Mouse (Mus musculus) lung, embryonic 14.5 days (tissue): Measurements from ENCODE around the gene Szt2. TPM values are rescaled to one million over a fixed set of nuclear protein-coding genes. Genes with fewer than 3 reads are reported as not detected.

Experiments
- ATAC-seq: fragments of 200-750 bp; cut with Nextera tagmentation; 2 replicates; pipeline ENCODE4 v1.8.0; 2017; ENCODE audit warnings: mild to moderate bottlenecking, moderate TSS enrichment, moderate library complexity; ENCODE audit not compliant: insufficient read depth
- DNase-seq: peaks from one replicate; pipeline ENCODE4 v3.0.0-alpha.2; 2015
- H3K27ac ChIP-seq: fragments of 300-500 bp; sonication (generic); 2 replicates; pipeline ENCODE4 v1.5.1; 2014; ENCODE audit warnings: low read depth, mild to moderate bottlenecking, moderate library complexity
- H3K27me3 ChIP-seq: fragments of 300-500 bp; sonication (generic); 2 replicates; pipeline ENCODE4 v1.6.1; 2014; ENCODE audit warnings: low read length, control low read depth; ENCODE audit not compliant: insufficient read depth
- H3K36me3 ChIP-seq: fragments of 300-500 bp; sonication (generic); 2 replicates; pipeline ENCODE4 v1.6.1; 2014; ENCODE audit warnings: control low read depth; ENCODE audit not compliant: insufficient read depth
- H3K4me1 ChIP-seq: fragments of 300-500 bp; sonication (generic); 2 replicates; pipeline ENCODE4 v1.6.1; 2014; ENCODE audit warnings: antibody characterized with exemption, control low read depth; ENCODE audit not compliant: insufficient read depth
- H3K4me2 ChIP-seq: fragments of 300-500 bp; sonication (generic); 2 replicates; pipeline ENCODE4 v1.6.1; 2014; ENCODE audit warnings: mild to moderate bottlenecking
- H3K4me3 ChIP-seq: fragments of 300-500 bp; sonication (generic); 2 replicates; pipeline ENCODE4 v1.5.1; 2014; ENCODE audit warnings: low read depth, low read length
- H3K9ac ChIP-seq: fragments of 300-500 bp; sonication (generic); 2 replicates; pipeline ENCODE4 v1.6.1; 2014
- H3K9me3 ChIP-seq: fragments of 300-500 bp; sonication (generic); 2 replicates; pipeline ENCODE4 v1.6.1; 2016; ENCODE audit warnings: low read depth, low read length, control low read depth
- CTCF ChIP-seq: IDR thresholded peaks from 2 replicates; pipeline ENCODE4 v1.5.1; 2016; ENCODE audit warnings: antibody characterized with exemption, low read depth
- WGBS: fragments of 180-500 bp; shearing (Covaris S2); extraction: QIAGEN DNeasy Blood & Tissue Kit; methylation state at CpG from one replicate; pipeline ENCODE4 v1.1.7; 2014; 5-methylcytosine and 5-hydroxymethylcytosine counted together
- polyA plus RNA-seq: library from polyadenylated mRNA; unstranded; fragments of >200 nt; fragmentation: Nextera tagmentation; extraction: Ambion mirVana; gene quantifications from 2 replicates; pipeline ENCODE4 v1.2.1, GENCODE M21; 2014

Gene Szt2
- polyA plus RNA-seq, 1 experiment from 2014 or later = 11.7 TPM

DNA sequence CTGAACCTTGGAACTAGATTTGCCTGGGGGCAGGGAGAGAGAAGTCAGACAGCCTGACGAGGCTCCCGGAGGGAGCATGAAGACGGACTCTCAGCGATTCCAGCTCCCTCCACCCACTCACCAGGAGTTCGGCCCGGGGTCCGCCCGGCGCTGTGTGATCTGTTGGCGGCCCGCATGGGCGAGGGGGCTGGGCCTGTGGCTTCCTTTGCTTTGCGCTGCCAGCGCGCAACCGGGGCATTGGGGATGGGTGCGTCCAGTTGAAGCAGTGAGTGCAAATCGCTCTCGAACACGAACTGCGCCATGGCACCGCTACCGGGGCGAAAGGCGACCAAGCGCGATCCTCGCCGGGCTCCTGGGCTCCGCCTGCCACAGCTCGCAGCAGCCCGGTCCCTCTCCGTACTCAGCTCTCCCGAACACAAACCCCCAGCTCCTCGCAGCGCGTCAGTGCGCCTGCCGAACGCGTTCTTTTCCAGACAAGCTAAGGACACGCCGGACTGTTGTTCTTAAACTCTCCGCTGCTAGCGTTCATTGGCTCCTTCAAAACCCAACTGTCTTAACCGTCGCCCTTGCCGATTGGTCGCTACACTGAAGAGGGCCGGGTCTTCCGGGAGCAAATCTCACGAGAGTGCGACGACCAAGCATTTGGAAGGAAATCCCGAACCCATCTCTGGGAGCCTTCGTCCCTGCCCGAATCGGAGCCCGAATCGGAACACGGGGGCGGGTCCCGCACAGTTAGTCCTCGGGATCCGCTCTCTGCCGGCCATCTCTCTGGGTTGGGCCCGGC is 27.9 kb upstream of the Szt2 start, which contains the start of gene Cdc20:
Gene Cdc20 (minus strand): TSS at position 533 of the 784 bp plus-strand sequence.
- peak within 1 kb of the TSS; percentile 88 for H3K4me2 ChIP-seq
- peaks cover 38% of the 10 kb centered on the region for H3K36me3 ChIP-seq
- no peaks in the 10 kb centered on the region for H3K27me3 ChIP-seq
- peak within 1 kb of the TSS; percentile 84 for H3K27ac ChIP-seq
- peak within 1 kb of the TSS; percentile 90 for H3K9ac ChIP-seq
- H3K4me1 ChIP-seq = peaks cover 16% of the 10 kb centered on the region
- no peaks in the 10 kb centered on the region for H3K9me3 ChIP-seq
- under 1% methylated on average over 67 of the region's 67 CpGs for WGBS
- peak; percentile 98 for DNase-seq
- ATAC-seq = peak; percentile 96
- no peak for TF ChIP-seq CTCF
- H3K4me3 ChIP-seq = peak within 1 kb of the TSS; percentile 85

DNA sequence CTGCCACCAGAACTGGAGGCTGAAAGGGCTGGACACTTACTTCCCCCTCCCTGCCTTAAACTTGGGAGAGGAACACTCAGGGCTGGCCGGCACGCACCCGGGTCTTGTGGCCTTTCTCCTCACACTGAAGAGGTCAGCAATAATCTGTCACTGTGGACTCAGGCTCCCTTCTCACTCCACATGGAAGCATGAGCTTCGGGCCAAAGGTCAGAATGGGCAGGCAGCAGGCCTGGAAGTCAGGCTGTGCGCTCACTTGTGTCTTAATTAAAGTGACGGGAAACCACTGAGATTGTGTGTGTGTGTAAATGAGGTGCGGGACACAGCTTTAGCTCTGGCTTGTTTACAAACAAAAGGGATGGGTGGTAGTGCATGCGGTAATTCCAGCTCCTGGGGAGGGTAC is 23.3 kb upstream of the Szt2 start:
- Histone ChIP-seq H3K36me3 (peaks cover 56% of the 10 kb centered on the region), H3K9me3 (no peaks in the 10 kb centered on the region), H3K4me1 (peaks cover 22% of the 10 kb centered on the region), H3K27ac (no peak overlapping the region), H3K4me3 (no peak overlapping the region), H3K4me2 (no peak overlapping the region), H3K9ac (no peak overlapping the region), H3K27me3 (no peaks in the 10 kb centered on the region)
- 56% methylated on average over 8 of the region's 8 CpGs for WGBS
- no peak for TF ChIP-seq CTCF
- DNase-seq = no peak
- ATAC-seq = no peak

DNA sequence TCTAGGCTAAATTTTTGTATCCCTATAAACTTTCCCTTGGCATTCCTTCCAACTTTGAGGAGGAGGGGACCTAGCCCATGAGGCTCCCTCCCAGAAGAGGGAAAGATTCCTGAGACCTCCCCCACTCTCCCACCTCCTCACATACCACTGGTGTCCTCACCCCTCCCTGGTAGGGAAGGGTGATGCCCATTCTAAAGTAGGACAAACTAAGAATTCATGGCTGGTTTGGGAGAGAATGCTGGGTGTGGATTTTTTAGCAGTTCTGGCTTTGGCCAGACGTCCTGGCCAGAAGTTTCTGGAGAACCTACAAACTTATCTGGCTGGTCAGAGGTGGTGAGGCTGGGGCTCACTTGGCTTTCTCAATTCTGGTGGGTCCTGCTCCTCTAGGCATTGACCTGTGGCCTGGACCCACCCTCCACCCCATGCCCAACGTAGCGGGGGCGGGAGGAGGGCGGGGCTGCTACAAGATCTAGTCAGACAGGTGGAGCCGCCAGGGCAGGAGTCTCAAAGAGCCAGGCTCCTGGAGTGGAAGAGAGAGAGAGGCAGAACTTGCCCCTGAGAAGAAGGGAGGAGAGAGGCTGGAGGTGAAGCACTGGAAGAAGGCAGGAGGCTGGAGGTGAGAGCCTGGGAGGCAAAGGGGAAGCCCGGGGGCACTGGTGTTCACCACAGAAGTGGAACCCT is 20.3 kb upstream of the Szt2 start:
- peak overlapping the region; percentile 75 for H3K9ac ChIP-seq
- peaks cover 14% of the 10 kb centered on the region for H3K4me1 ChIP-seq
- peak overlapping the region; percentile 74 for H3K4me3 ChIP-seq
- H3K4me2 ChIP-seq = peak overlapping the region; percentile 72
- H3K9me3 ChIP-seq = no peaks in the 10 kb centered on the region
- WGBS = 24% methylated on average over 7 of the region's 7 CpGs
- no peak for DNase-seq
- no peak for TF ChIP-seq CTCF
- H3K36me3 ChIP-seq = peaks cover 42% of the 10 kb centered on the region
- H3K27me3 ChIP-seq = no peaks in the 10 kb centered on the region
- peak overlapping the region; percentile 71; the same call in 1 of the 2 replicates for H3K27ac ChIP-seq
- ATAC-seq = no peak

DNA sequence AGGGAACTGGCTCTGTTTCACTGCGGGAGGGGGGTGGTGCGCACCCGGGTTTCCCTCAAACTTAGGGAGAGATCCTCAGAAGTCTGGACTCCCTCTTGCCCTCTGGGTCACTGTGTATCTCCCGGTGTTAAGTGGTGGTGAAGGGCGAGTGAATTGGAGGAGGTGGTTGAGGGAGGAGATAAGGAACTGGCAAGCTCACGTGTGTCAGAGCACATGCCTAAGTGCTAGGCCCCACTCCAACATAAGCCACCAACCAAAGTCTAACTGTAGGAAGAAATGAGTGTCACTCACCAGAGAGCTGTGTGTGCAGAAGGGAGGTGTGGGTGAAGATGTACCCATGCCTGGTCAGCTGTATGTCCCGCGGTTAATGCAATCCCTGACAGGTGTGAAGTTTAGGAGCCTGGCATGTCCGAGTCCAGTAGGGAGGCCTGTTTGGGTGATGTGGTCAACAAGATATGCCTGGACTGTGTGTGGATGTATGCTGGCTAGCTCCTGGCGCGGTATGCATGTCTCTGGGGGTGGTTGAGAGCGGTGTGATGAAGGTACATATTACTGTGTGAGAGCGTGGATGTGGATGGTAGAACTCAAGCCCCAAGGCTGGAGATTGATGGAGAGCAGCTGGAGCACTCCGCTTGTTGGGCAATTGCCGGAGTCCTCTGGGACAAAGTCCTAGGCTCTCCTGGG is 19.6 kb upstream of the Szt2 start:
- H3K27ac ChIP-seq = peak overlapping the region; percentile 82; the same call in 1 of the 2 replicates
- H3K4me2 ChIP-seq = peak overlapping the region; percentile 72
- H3K9me3 ChIP-seq = no peaks in the 10 kb centered on the region
- peaks cover 35% of the 10 kb centered on the region for H3K36me3 ChIP-seq
- DNase-seq = peak; percentile 64
- TF ChIP-seq CTCF = no peak
- 19% methylated on average over 15 of the region's 15 CpGs for WGBS
- peak overlapping the region; percentile 75 for H3K9ac ChIP-seq
- H3K4me1 ChIP-seq = peaks cover 14% of the 10 kb centered on the region
- peak overlapping the region; percentile 74 for H3K4me3 ChIP-seq
- ATAC-seq = peak; percentile 15
- no peaks in the 10 kb centered on the region for H3K27me3 ChIP-seq

DNA sequence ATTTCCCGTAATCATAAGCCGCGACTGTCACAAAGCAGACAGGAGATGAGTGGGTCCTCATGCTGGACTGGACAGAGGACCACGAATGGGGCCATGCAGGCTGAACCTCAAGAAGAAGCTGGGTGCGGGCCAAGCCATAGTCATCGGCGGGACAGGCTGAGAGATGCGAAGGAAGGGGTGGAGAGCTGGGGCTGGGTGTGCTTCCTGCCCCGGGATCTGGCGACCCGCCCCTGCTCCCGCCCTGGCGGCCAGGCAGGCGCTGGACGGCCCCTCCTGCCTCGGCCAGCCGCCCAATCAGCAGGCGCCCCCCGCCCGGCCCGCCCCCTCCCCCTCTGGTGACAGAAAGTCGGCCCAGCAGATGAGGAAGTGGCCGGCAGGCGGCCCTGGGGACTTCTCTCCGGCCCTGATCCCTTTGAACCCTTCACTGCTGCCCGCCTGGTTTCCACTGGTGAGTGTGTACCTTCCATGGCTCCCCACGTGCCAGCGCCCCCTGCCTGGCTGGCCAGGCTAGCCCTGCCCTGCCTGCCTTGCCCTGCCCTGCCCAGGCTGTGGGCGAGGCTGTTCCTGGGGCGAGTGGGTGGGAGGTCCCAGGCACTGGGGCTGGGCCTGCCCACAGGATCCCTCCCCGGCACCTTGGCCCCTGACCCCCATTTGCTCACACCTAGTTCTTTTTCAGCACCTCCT is 18.8 kb upstream of the Szt2 start, which contains the start of gene Elovl1:
Gene Elovl1 (plus strand): TSS at position 326 of the 684 bp plus-strand sequence.
- Histone ChIP-seq H3K4me3 (peak within 1 kb of the TSS; percentile 74), H3K27ac (peak within 1 kb of the TSS; percentile 82), H3K27me3 (no peaks in the 10 kb centered on the region), H3K36me3 (peaks cover 31% of the 10 kb centered on the region), H3K4me1 (peaks cover 14% of the 10 kb centered on the region), H3K9me3 (no peaks in the 10 kb centered on the region), H3K9ac (peak within 1 kb of the TSS; percentile 75), H3K4me2 (peak within 1 kb of the TSS; percentile 72)
- peak; percentile 95 for DNase-seq
- WGBS = under 1% methylated on average over 29 of the region's 31 CpGs
- peak; percentile 65 for TF ChIP-seq CTCF
- ATAC-seq = peak; percentile 97

DNA sequence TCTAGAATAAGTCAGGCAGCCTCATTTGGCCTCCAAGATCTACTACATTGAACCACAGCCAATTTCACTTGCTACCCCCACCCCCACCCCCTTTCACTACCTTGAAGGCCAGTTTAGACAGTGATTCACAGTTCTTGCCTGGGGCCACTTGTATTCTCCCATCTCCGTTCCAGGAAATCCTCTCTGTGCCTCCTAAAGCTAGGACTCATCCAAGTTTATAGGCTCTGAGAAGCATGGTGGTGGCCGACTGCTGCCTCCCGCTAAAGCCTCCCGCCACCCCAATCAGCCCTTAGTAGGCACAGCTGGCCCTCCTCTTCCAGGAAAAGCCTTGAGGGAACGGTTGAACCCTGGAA is 18.3 kb upstream of the Szt2 start:
- H3K9ac ChIP-seq = peak overlapping the region; percentile 75
- H3K4me1 ChIP-seq = peaks cover 14% of the 10 kb centered on the region
- ATAC-seq (no peak; the same call in 1 of the 2 replicates), DNase-seq (no peak)
- no peaks in the 10 kb centered on the region for H3K9me3 ChIP-seq
- peak overlapping the region; percentile 74 for H3K4me3 ChIP-seq
- H3K4me2 ChIP-seq = peak overlapping the region; percentile 72
- H3K36me3 ChIP-seq = peaks cover 26% of the 10 kb centered on the region
- peak overlapping the region; percentile 82 for H3K27ac ChIP-seq
- TF ChIP-seq CTCF = no peak
- WGBS = 4% methylated on average over 5 of the region's 5 CpGs
- no peaks in the 10 kb centered on the region for H3K27me3 ChIP-seq
